Mouse (Mus musculus): ENCODE measurements around the gene Nrn1. TPM values are rescaled to one million over a fixed set of nuclear protein-coding genes. Genes with fewer than 3 reads are reported as not detected.

The Nrn1 gene
- polyA plus RNA-seq, 1 experiment from 2014 or later: 97.4 TPM

GRCm38 (mm10) chr13:36735901-36736618 is 1.1 kb upstream of the Nrn1 start:
- H3K27me3 ChIP-seq (ENCODE audit: insufficient read depth, low read length): peaks cover 45% of the 10 kb centered on the region

DNA sequence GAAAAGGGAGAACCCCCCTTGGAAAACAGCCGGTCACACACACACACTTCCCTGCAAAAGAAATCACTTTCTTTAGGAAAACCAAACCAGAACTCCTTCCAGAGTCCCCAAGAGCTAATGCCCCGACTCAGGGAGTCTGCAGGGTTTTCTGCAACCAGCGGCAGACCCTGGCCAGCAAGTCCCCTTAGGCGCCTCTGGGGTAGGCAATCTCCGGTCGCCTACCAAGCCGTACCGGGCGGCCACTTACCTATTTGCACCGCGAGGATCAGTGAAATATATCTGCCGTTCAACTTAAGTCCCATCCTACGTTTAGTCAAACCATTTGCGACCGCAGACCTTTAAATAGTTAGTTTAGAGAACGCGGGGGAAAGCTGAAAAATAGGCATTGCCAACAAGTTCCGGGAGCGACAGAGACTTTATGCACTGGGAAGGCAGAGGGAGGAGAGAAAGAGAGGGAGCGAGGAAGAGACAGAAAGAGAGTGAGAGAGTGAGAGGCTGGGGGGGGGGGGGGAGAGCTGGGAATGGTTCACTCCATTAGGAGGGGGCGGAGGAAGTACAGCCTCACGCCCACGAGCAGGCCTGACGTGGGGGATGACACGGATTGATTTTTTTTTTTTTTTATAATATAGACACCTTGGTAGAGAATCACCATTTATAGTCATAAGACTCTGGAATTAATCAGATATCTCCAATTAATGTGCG is 791 bp downstream of the Nrn1 start:
- peaks cover 15% of the 10 kb centered on the region for H3K4me1 ChIP-seq (ENCODE audit: insufficient read depth)
- peak overlapping the region; percentile 73 for H3K27ac ChIP-seq (ENCODE audit: low read depth)
- TF ChIP-seq CTCF (IDR thresholded peaks at IDR 0.05; ENCODE audit: low read depth): no peak
- under 1% methylated on average over 26 of the region's 26 CpGs for WGBS (ENCODE audit: insufficient replicate concordance)
- peak overlapping the region; percentile 76 for H3K4me2 ChIP-seq (ENCODE audit: low read depth, low read length)
- no peaks in the 10 kb centered on the region for H3K9me3 ChIP-seq (ENCODE audit: low read length)
- H3K9ac ChIP-seq (replicated peaks): peak overlapping the region; percentile 59
- ATAC-seq: 0 out of 2 replicates have a peak, but pooled peaks have one; percentile 12
- no peaks in the 10 kb centered on the region for H3K36me3 ChIP-seq (replicated peaks; ENCODE audit: insufficient read depth, low read length)
- peaks cover 58% of the 10 kb centered on the region for H3K27me3 ChIP-seq (ENCODE audit: insufficient read depth, low read length)
- H3K4me3 ChIP-seq (ENCODE audit: low read depth, low read length): peak overlapping the region; percentile 51
- DNase-seq: peak; percentile 36

More at GRCm38 (mm10) chr13:36735901-36736618, 1.1 kb upstream of the Nrn1 start:
- H3K9me3 ChIP-seq (ENCODE audit: low read length): no peaks in the 10 kb centered on the region
- DNase-seq (peak; percentile 88), ATAC-seq (peak; percentile 91)
- 1% methylated on average over 37 of the region's 39 CpGs for WGBS (ENCODE audit: insufficient replicate concordance)
- TF ChIP-seq CTCF (IDR thresholded peaks at IDR 0.05; ENCODE audit: low read depth) (no peak), EP300 (IDR thresholded peaks at IDR 0.05; ENCODE audit: low read depth) (no peak)
- 0 out of 2 replicates have a peak overlapping the region, but pooled peaks have one; percentile 16 for H3K9ac ChIP-seq (replicated peaks)
- H3K4me1 ChIP-seq (ENCODE audit: insufficient read depth): peaks cover 13% of the 10 kb centered on the region
- no peaks in the 10 kb centered on the region for H3K36me3 ChIP-seq (replicated peaks; ENCODE audit: insufficient read depth, low read length)
- peak overlapping the region; percentile 51 for H3K4me3 ChIP-seq (ENCODE audit: low read depth, low read length)
- peak overlapping the region; percentile 76 for H3K4me2 ChIP-seq (ENCODE audit: low read depth, low read length)
- H3K27ac ChIP-seq (ENCODE audit: low read depth): peak overlapping the region; percentile 87

- peak overlapping the region; percentile 61 for H3K27ac ChIP-seq (ENCODE audit: low read depth)
- peaks cover 64% of the 10 kb centered on the region for H3K27me3 ChIP-seq (ENCODE audit: insufficient read depth, low read length)
- H3K4me3 ChIP-seq (ENCODE audit: low read depth, low read length): peak overlapping the region; percentile 51
- ATAC-seq (no peak), DNase-seq (no peak)
- H3K9ac ChIP-seq (replicated peaks): peak overlapping the region; percentile 59
- H3K9me3 ChIP-seq (ENCODE audit: low read length): no peaks in the 10 kb centered on the region
- peaks cover 15% of the 10 kb centered on the region for H3K4me1 ChIP-seq (ENCODE audit: insufficient read depth)
- no peaks in the 10 kb centered on the region; the same call in 1 of the 2 replicates for H3K36me3 ChIP-seq (replicated peaks; ENCODE audit: insufficient read depth, low read length)
- no peak for TF ChIP-seq CTCF (IDR thresholded peaks at IDR 0.05; ENCODE audit: low read depth)
- TF ChIP-seq EP300 (IDR thresholded peaks at IDR 0.05; ENCODE audit: low read depth): no peak
- H3K4me2 ChIP-seq (ENCODE audit: low read depth, low read length): peak overlapping the region; percentile 76
- 3% methylated on average over 10 of the region's 10 CpGs for WGBS (ENCODE audit: insufficient replicate concordance)
These were observed 1.4 kb downstream of the Nrn1 start for GRCm38 (mm10) chr13:36733566-36733965.

GRCm38 (mm10) chr13:36732891-36733490 is 1.9 kb downstream of the Nrn1 start:
- no peaks in the 10 kb centered on the region; the same call in 1 of the 2 replicates for H3K36me3 ChIP-seq (replicated peaks; ENCODE audit: insufficient read depth, low read length)
- no peak overlapping the region; the same call in 1 of the 2 replicates for H3K9ac ChIP-seq (replicated peaks)
- DNase-seq: no peak
- peak overlapping the region; percentile 51 for H3K4me3 ChIP-seq (ENCODE audit: low read depth, low read length)
- 11% methylated on average over 6 of the region's 6 CpGs for WGBS (ENCODE audit: insufficient replicate concordance)
- no peak overlapping the region for H3K27ac ChIP-seq (ENCODE audit: low read depth)
- H3K4me2 ChIP-seq (ENCODE audit: low read depth, low read length): peak overlapping the region; percentile 76
- TF ChIP-seq EP300 (IDR thresholded peaks at IDR 0.05; ENCODE audit: low read depth) (no peak), CTCF (IDR thresholded peaks at IDR 0.05; ENCODE audit: low read depth) (no peak)
- H3K9me3 ChIP-seq (ENCODE audit: low read length): no peaks in the 10 kb centered on the region
- peaks cover 15% of the 10 kb centered on the region for H3K4me1 ChIP-seq (ENCODE audit: insufficient read depth)
- no peak for ATAC-seq
- H3K27me3 ChIP-seq (ENCODE audit: insufficient read depth, low read length): peaks cover 69% of the 10 kb centered on the region

- Histone ChIP-seq H3K9ac (replicated peaks) (peak overlapping the region; percentile 58; the same call in 1 of the 2 replicates), H3K4me2 (ENCODE audit: low read depth, low read length) (peak overlapping the region; percentile 76), H3K4me1 (ENCODE audit: insufficient read depth) (peaks cover 16% of the 10 kb centered on the region), H3K4me3 (ENCODE audit: low read depth, low read length) (peak overlapping the region; percentile 51), H3K36me3 (replicated peaks; ENCODE audit: insufficient read depth, low read length) (no peaks in the 10 kb centered on the region; the same call in 1 of the 2 replicates), H3K27me3 (ENCODE audit: insufficient read depth, low read length) (peaks cover 77% of the 10 kb centered on the region), H3K27ac (ENCODE audit: low read depth) (peak overlapping the region; percentile 22; the same call in 1 of the 2 replicates), H3K9me3 (ENCODE audit: low read length) (no peaks in the 10 kb centered on the region)
- 1% methylated on average over 23 of the region's 23 CpGs for WGBS (ENCODE audit: insufficient replicate concordance)
- TF ChIP-seq EP300 (IDR thresholded peaks at IDR 0.05; ENCODE audit: low read depth) (no peak), CTCF (IDR thresholded peaks at IDR 0.05; ENCODE audit: low read depth) (no peak)
- no peak for DNase-seq
- ATAC-seq: no peak
These were observed 2.9 kb downstream of the Nrn1 start for GRCm38 (mm10) chr13:36731931-36732461.

Measured in liver, postnatal 0 days (tissue).